Mouse (Mus musculus): ENCODE results near the gene Fancc. TPM values are rescaled to one million over a fixed set of nuclear protein-coding genes. Genes with fewer than 3 reads are reported as not detected.
"Not testable (repeated sequence)": the region's sequence is repeated elsewhere in the genome, so short reads cannot be mapped to it uniquely, and the experiment has no call there.

Gene Fancc
- polyA plus RNA-seq, 2 experiments from 2014 or later = 21.9 to 23.4 TPM

DNA sequence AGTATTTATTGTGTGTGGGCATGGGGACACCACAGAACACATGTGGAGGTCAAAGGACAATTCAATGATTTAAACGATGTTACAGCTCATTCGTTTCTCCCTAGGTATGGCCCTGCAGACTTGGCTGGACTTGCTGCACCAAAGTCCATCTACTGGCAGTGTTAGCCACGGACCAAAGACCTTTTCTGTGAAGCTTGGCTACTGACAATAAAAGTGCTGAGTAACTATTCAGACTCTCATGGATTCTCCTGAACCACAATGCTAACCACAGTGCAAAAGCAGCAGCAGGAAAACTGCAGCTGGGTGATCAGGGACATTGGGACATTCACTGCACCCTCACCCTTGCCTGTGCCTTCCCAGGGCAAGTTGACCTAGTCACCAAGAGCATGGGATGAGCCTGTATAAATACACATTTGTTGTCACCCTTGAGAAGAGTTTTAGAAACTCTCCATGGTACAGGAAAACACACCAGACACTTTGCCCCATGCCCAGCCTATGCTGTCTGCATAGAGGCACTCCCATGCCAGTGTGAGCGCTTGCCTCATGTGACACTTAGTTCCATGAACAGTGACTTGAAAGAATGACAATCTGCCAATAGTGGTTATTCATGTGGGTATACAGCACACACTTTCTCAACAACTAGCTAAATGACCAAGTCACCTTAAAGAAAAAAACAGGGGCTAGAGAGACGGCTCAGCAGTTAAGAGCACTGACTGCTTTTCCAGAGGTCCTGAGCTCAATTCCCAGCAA, 151.4 kb downstream of the Fancc start:
- ATAC-seq = no peak

DNA sequence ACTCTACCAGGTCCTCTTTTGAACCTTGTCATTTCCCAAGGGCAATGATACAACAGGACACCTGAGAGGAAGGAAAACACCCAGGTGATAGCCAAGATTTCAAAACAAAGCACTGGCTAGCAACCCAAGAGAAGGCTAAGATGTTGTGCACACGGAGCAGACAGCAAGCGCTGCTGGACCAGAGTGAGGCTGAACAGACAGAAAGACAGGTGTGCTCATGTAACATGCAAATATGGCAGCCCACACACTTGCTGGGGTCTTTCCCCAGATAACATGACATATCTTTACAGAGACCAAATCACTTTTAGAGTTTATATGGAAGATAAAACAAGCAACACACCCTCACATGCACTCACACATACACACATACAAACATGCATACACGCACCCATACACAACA, 152.6 kb downstream of the Fancc start:
- no peak for ATAC-seq

DNA sequence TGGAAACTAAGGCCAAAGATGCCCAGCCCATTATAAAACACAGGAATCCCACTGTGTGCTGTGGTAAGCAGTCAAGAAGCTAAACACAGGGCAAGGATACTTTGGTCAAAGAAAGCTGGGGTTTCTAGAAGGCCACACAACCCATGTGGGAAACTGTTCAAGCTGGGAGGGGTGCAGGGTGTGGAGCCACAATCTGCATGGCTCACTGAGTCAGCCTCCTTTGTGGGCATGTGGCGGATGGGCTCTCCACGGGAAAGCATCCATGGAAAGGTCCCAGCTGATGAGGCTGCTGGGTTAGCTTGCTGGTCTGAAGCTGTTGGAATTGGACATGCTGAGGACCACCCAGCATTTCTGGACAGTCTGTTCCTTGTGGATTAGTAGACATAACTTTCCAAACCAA, 154.3 kb downstream of the Fancc start:
- ATAC-seq = no peak

DNA sequence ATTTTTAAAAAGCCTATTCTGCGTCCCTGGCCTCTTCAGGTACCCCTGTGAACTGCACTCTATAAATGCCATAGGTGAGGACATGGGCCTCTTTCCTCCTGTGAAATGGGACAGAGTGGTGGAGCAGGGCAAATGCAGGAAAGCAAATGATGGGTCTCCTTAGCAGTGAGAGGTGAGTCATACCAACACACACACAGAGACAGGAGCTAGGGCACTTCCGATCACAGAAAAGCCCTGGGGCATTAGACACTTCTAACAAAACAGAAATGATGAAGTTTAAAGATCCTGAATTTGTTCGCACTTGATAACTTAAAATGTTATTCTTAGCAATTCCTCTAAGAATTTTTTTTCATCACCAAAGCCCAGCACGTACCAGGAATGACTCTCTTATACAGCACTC, 157.1 kb downstream of the Fancc start:
- no peak for ATAC-seq

DNA sequence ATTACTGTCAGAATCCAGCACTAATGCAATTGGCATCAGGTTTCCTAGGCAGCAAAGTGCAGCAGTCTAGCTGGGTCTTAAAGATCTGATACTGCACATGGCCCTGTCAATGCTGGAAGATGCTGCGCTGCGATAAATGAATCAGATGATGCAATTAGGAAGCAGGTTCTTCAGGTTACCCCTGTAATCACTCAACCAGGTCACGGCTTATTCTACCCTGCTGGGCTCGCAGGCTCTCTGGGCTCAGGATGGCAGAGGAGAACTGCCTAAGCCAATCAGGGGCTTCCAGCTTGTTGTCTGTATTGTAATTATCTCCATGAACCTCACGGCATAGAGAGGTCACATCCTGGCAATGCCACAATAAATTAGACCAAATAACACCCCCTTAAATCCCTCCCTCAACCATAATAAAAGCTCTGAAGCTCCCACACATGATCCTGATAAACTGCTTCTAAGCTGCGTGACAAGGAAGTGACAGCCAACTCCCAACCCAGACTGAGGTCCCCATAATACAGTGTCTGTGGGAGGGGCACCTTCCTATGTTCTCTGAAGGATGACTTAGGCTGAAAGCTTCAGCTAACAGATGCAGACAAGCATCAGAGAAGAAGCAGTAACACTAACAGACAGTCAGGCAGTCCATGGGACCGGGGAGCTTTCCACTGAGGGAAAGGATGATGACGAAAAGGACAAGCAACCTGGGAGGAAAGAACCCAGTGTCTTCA, 159.7 kb downstream of the Fancc start:
- ATAC-seq = no peak

DNA sequence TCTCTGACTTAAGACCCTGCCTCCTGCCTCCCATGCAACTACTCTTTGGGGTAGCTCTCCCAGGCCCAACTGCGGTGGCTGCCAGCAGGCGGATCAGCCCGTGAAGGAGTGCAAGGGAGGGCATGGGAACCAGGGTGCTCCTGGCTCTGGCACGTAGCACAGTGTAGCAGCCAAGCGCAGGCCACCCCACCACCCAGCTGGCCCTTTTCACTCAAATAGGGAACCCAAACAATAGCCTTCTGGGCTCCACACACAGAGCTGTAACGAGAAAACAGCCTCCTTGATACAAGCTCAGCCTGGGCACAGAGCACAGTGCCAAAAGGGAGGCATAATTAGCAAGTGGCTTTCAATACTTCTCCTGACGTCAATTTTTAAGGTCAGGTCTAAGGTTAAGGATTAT, 160.7 kb downstream of the Fancc start:
- ATAC-seq = no peak

DNA sequence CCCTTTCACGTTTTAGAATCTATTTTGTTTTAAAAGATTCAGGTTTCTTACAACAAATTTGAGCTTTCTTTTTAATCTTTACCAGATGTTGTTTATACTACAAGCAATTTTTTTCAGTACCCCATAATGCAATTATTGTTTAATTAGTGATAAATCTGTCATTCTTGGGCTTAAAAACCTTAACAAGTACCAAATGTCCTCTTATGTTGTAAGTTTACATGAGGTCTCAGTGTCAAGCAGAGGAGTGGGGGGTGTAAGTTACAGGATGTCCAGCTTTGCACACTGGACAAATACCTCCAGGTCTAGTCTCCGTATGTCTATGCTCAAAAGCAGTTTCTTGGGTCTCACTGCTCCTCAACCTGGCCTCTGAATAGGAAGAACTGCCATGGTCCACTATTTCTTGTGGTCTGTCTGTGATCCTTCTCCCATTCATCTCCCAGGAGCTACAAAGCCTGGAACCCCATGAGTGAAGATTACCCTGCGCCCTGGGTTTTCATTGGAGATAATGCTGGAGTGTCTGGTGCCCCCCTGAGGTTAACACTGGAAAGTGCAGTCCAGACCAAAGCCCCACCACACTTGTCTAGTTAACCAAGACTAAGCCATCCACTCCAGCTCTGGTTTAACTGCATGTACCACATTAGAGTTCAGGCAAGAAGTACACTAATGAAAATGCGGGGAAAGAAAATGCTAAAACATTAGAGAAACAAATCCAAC, 161.5 kb downstream of the Fancc start:
- ATAC-seq = peak; percentile 37

DNA sequence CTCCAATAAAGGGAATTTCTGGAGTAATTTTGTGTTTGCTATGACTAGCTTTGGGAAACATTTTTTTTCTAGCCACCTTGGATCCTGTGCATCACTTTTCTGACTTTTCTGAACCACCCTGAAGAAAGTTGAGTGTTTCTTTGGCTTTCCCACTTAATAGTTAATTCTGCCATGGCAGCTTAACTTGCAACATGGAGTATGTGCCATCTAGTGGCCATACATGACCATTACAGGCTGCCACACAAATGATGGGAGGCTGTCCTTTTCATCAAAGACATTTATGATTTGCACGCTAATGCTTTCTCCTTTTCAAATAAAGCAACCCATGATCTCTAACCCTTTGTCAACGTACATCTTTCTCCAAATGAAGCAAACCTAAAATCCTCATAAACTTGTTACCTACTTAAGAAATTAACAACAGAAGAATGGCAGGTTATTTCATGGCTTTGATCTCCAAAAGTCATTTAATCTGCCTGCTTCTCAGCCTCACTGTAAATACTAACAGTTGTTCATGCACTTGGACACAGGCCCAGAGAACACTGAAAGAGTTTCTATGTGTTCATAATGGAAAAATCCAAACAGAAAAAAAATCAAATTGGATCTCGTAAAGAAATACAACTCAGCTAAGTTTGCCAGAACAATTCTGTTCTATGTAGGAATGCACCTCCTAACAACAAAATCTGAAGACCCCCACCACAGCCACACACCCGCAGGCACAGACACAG, 164.3 kb downstream of the Fancc start:
- ATAC-seq = peak; percentile 86

DNA sequence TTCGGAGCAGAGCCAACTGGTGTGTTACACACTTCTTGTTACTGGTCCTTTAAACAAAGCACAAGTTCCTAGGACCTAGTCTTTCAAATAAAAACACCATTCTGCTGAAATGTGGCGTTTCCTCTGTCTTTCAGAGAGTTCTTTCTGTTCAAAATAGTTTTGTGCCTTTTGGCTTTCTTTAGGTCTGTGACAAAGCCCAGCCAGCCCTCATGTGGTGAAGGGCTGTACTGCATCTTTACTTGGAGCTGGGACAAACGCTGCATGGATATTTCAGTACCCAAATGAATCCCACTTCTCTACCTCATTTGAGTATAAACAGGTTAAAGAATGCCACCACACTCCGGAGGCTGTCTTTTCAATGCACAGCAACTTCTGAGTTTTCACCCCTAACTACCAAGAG, 165.7 kb downstream of the Fancc start:
- peak; percentile 69 for ATAC-seq

DNA sequence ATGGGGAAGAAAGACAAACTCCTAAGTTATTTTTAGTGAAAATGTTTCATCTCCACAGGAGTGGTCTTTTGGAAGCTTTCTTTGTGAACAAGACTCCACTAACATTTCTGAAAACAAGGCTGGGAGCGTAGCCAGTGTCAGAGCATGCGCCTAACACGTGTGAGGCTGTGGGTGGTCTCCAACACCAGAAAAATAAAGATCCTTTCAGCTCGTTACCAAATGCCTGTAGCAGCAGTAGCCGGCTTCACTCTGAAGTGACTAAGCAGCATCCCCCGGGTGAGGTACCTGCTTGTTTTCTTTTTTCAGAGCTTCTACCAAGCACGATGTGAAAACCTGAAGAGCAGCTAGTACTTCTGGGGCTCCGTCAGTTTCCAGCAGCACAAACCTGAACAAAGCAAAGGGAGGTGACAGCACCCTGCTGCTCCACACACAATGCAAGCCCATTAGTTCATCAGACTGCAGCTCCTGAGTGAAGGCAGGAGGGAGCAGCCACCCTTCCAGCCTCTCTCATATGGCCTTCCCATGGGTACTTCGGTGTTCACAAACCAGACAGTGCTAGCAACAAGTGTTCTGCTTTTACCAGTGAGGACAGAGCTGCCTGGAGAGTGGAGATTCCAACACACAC, 166.7 kb downstream of the Fancc start:
- no peak for ATAC-seq

DNA sequence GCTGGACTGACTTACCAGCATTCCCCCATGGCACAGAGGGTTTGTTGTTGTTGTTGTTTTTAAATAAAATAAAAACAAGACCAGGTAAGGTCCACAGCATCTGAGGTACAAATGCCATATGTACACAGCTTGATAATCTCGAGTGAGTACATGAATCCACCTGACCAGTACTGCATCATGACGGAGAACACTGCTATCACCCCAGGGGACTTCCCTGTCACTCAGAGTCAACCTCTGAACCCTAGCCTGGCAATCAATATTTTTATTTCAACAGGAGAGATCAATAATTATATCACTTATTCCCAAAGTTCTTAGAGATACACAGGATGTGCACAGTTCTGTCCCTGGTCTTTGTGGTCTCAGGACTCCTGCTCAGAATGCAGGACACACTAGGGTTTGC, 171.1 kb downstream of the Fancc start:
- no peak for ATAC-seq

DNA sequence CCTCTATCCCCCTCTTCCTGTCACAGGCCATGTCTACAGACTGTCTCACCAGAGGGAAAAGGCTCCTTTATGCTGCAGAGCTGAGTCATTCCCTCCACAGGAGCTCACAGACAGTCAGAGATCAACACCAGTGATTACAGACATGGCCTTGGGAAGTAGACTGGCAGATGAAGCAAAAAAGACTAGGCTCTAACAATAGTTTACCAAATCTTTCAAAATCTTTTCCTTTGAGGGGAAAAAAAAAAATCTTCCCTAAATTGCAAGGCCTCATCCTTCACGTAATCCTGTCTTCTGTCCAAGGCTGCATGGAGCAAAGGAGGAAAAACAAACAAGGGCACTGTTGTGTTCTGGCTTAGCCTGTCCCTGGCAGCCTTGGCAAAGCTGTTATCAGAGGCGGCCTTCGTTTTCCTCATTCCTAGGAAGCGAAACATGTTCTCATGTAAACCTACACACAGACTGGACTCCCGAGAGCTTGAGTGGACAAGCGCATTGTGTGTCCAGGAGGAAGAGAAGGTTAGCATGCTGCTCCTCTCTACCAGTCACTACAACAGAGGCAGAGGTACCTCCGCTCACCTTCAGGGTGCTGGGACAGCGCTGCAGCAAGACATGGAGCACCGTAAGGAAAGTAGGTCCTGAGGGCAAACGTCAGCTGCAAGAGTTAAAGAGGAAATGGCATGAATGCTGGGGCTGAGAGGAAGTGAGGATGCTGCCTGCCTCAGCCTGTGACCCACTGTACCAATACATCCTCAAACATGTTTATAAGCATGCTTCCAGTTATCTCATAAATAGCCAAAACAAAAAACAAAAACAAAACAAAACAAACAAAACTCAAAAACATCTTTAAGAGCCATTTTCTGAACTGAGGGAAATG, 171.9 kb downstream of the Fancc start:
- no peak for ATAC-seq

DNA sequence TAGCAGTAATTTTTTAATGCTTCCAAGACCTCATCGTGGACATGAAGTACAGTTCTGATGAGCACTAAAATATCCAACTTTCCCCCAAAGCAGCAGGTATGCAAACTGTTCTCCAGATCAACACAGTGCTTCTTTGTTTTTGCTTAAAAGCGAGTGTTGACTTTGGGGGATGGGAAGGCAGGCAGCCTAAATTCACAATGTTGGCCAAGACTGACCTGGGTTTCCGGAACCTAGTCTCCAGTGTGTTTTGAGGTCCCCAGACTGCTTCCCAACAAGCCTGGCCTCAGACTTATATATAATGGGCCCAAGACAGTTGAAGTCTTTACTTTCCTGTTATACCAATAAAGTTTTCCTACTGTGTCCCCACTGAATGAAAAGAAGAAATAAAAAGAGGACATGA, 172.8 kb downstream of the Fancc start:
- no peak for ATAC-seq

DNA sequence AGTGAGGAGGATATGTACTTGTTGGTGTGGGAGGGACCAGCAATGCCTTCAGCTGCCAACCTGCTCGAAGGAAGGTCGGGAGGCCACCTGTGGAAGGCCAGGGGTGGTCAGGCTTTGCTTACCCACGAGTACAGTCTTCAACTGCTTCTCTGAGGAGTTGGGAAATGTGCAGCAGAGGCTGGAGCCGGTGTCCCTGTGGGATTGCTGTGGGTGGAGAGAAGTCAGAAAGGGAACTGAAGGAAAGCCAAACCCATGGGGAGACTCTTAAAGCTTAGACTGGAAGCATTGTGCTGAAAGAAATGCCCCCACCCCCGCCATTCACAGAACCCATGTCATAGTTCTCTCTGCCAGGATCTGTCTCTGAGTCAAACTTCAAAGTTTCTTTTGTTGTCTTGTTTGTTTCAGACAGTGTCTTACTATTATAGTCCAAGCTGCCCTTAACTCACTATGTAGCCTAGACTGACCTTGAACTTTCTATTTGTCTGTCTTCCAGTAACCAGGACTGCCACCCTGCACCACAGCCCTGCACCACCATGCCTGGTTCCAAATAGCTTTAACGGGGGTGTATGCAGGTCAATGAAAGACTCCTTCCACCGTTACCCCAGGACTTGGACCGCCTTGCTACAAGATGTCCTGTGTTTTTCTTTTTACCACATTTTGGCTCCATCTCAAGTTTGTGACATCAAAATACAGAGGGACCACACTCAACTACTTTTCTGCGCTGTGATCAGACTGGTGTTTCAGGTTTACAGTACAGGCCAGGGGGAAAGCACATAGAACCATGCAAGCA, 173.6 kb downstream of the Fancc start:
- ATAC-seq = no peak

DNA sequence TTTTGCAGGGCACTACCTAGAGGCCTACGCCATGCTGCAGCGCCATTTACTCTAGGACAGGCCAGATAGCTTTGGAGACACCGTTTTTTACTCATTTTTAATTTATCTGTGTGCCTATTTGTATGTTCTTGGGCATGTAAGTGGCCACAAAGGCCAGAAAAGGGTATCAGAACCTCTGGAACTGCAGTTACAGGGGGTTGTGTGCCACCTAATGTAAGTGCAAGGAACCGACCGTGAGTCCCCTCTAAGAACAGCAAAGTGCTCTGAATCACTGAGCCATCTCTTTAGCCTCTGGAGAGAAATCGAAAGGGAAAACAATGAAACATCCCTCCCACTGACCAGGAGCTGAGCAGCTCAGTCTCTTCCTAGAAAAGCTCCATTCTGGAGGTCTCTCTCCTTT, 174.3 kb downstream of the Fancc start:
- ATAC-seq = no peak

DNA sequence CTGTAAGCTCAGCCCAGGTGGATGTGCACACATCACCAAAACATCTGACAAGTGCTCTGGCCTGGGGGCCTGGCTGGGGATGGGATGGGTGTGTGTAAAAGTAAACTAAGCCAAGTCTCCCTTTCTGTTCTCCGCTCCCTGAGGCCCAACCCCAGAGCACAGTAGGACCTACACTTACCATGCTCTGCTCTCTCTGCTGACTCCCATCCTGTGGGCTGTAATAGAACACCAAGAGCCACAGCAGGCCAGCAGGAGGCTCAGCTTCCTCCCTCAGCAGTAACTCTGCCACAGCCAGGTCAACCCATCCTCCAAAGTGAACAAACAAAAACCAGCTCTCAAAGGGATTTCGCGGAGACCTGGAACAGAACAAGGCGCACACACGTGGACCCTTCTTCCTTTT, 175.4 kb downstream of the Fancc start:
- ATAC-seq = no peak

DNA sequence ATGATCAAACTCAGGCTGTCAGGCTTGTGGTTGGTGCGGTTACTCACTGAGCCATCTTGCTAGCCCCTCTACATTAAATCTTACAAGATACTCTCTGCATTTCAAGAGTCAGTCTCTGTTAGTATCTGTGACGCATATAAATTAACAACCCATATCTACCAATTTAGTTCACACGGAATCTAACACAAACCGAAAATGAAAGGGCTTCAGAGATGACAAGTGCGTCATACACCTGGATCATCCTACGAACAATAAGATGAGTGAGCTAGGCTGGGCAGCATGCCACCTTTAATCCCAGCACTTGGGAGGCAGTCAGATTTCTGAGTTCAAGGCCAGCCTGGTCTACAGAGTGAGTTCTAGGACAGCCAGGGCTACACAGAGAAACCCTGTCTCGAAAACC, 177.3 kb downstream of the Fancc start:
- peak; percentile 67 for ATAC-seq

DNA sequence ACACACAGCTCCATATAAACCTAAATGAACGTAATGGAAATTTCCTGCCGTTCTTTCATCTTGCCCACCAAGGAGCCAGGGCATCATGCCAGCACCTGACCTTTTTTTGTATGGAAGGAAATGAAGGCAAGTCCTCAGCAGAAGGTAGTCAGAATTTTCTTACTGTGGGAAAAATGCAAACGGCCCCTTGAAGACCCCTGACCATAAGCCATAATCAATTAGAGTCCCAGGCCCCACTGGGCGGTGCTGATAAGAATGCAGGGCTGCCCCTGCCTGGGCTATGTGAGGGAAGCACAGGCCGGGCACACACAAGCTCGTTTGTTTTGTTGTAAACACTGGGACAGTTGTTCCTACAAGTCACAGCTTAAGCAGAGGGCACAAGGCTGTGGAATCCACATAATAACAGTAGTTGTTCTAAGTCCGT, 179.4 kb downstream of the Fancc start:
- ATAC-seq = no peak

DNA sequence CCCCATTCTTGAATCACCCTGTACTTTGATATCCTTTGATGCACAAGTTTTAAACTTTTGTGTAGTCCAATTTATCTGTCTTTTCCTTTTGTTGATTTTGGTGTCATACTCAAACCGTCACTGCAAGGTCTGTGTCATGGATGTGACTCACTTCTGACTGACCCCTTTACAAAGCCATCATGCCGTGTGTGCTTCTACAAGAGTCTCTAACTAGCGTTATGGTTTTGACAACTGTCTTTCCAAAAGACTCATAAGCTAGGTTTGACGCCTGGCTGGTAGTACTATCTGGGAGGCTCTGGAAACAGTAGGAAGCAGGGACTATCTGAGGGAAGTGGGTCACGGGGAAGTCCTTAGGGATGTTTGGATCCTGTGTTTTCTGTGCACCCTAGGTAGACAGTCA, 180.7 kb downstream of the Fancc start:
- ATAC-seq = no peak

DNA sequence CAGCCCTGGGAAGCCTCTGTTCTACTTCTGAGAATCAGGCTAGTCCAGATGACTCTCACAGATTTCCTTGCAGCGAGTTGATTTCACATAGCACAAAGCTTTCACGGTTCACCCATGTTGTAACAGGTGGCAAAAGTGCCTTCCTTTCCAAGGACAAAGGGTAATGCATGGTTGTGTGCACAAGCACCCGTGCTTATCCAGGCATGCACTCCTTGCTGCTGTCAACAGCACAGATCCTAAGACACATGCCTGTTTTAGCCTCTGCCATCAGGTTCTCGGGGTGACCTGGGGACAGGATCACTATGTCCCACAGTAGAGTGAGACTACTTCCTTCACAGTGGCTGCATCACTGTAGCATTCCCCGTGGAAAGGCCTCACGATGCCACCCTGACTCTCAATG, 181.3 kb downstream of the Fancc start:
- ATAC-seq = no peak

DNA sequence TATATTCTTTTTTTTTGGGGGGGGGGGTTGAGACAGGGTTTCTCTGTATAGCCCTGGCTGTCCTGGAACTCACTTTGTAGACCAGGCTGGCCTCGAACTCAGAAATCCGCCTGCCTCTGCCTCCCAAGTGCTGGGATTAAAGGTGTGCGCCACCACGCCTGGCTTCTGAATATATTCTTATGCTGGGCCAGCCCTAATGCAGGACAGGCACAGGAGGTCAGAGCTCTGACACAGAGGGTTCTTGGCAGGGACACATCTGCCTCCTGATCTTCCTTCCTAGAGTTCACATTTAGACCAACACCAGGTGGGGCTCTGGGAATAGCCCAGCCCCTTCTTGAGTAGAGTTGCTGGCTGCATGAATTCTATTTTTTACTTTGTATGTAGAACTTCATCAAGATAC, 182.0 kb downstream of the Fancc start:
- not testable (repeated sequence) for ATAC-seq

Measured in CD4-positive, CD25-positive, alpha-beta regulatory T cell, adult 4 months (primary cell).